Mouse (Mus musculus) intestine, postnatal 0 days (tissue): ENCODE measurements around the gene Cyp2e1. TPM values are rescaled to one million over a fixed set of nuclear protein-coding genes. Genes with fewer than 3 reads are reported as not detected.

ENCODE experiments used
- ATAC-seq: fragments of 200-750 bp; cut with Nextera tagmentation; 2 replicates; pipeline ENCODE4 v1.8.0; 2017; ENCODE audit warnings: mild to moderate bottlenecking, moderate TSS enrichment, moderate library complexity
- H3K27ac ChIP-seq: fragments of 300-500 bp; sonication (generic); 2 replicates; pipeline ENCODE4 v1.5.1; 2014; ENCODE audit warnings: mild to moderate bottlenecking, low read depth, low read length, moderate library complexity
- H3K27me3 ChIP-seq: fragments of 300-500 bp; sonication (generic); replicated peaks from 2 replicates; pipeline ENCODE4 v1.6.1; 2014; ENCODE audit warnings: low read length, mixed read lengths; ENCODE audit not compliant: control insufficient read depth, insufficient read depth
- H3K36me3 ChIP-seq: fragments of 300-500 bp; sonication (generic); 2 replicates; pipeline ENCODE4 v1.6.1; 2014; ENCODE audit warnings: mild to moderate bottlenecking, moderate library complexity; ENCODE audit not compliant: control insufficient read depth, insufficient read depth
- H3K4me1 ChIP-seq: fragments of 300-500 bp; sonication (generic); replicated peaks from 2 replicates; pipeline ENCODE4 v1.6.1; 2014; ENCODE audit warnings: antibody characterized with exemption, low read length, mixed read lengths; ENCODE audit not compliant: control insufficient read depth, insufficient read depth
- H3K4me2 ChIP-seq: fragments of 300-500 bp; sonication (generic); replicated peaks from 2 replicates; pipeline ENCODE4 v1.6.1; 2014; ENCODE audit warnings: low read depth, mild to moderate bottlenecking, moderate library complexity
- H3K4me3 ChIP-seq: fragments of 300-500 bp; sonication (generic); 2 replicates; pipeline ENCODE4 v1.5.1; 2014; ENCODE audit warnings: low read depth, low read length
- H3K9ac ChIP-seq: fragments of 300-500 bp; sonication (generic); 2 replicates; pipeline ENCODE4 v1.6.1; 2014; ENCODE audit warnings: mild to moderate bottlenecking, low read depth, low read length
- H3K9me3 ChIP-seq: fragments of 300-500 bp; sonication (generic); 2 replicates; pipeline ENCODE4 v1.6.1; 2016; ENCODE audit warnings: mixed run types; ENCODE audit not compliant: control insufficient read depth
- CTCF ChIP-seq: sonication (generic); IDR thresholded peaks from 2 replicates; pipeline ENCODE4 v1.5.1; 2016; ENCODE audit warnings: low read depth, mild to moderate bottlenecking, control low read depth, antibody characterized with exemption, moderate library complexity
- WGBS: fragments of 180-500 bp; shearing (Covaris S2); extraction: QIAGEN DNeasy Blood & Tissue Kit; methylation state at CpG from one replicate; pipeline ENCODE4 v1.1.7; 2014; 5-methylcytosine and 5-hydroxymethylcytosine counted together
- polyA plus RNA-seq: library from polyadenylated mRNA; unstranded; fragments of >200 nt; fragmentation: Nextera tagmentation; extraction: Ambion mirVana; gene quantifications from 2 replicates; pipeline ENCODE4 v1.2.1, GENCODE M21; 2015

The Cyp2e1 gene
- polyA plus RNA-seq, 1 experiment from 2014 or later: not detected

- Histone ChIP-seq H3K4me2 (no peak overlapping the region), H3K9me3 (no peaks in the 10 kb centered on the region), H3K27ac (no peak overlapping the region), H3K9ac (no peak overlapping the region), H3K36me3 (no peaks in the 10 kb centered on the region), H3K4me3 (no peak overlapping the region), H3K27me3 (no peaks in the 10 kb centered on the region), H3K4me1 (no peaks in the 10 kb centered on the region)
- no peak for ATAC-seq
- WGBS: 67% methylated on average over 12 of the region's 12 CpGs
- TF ChIP-seq CTCF: peak; percentile 20; the same call in 1 of the 2 replicates
Measured at GRCm38 (mm10) chr7:140765888-140766739, 2.6 kb downstream of the Cyp2e1 start.

- Histone ChIP-seq H3K9me3 (no peaks in the 10 kb centered on the region), H3K4me1 (no peaks in the 10 kb centered on the region), H3K9ac (no peak overlapping the region), H3K4me3 (no peak overlapping the region), H3K27me3 (no peaks in the 10 kb centered on the region), H3K36me3 (no peaks in the 10 kb centered on the region), H3K27ac (no peak overlapping the region), H3K4me2 (no peak overlapping the region)
- WGBS: 88% methylated on average over 4 of the region's 4 CpGs
- ATAC-seq: no peak
- no peak for TF ChIP-seq CTCF
Measured at GRCm38 (mm10) chr7:140780548-140780947, 17.0 kb downstream of the Cyp2e1 start.

GRCm38 (mm10) chr7:140787406-140788052, 24.0 kb downstream of the Cyp2e1 start, which contains the start of gene Syce1:
Gene Syce1 (minus strand): TSS chr7:140787852.
- 77% methylated on average over 33 of the region's 33 CpGs for WGBS
- no peak for TF ChIP-seq CTCF
- Histone ChIP-seq H3K27me3 (no peaks in the 10 kb centered on the region), H3K4me1 (no peaks in the 10 kb centered on the region), H3K36me3 (no peaks in the 10 kb centered on the region), H3K4me3 (no peak within 1 kb of the TSS), H3K9ac (no peak within 1 kb of the TSS), H3K4me2 (no peak within 1 kb of the TSS), H3K27ac (no peak within 1 kb of the TSS), H3K9me3 (no peaks in the 10 kb centered on the region)
- no peak for ATAC-seq

- 85% methylated on average over 7 of the region's 7 CpGs for WGBS
- no peak for TF ChIP-seq CTCF
Measured at GRCm38 (mm10) chr7:140788053-140788435, 24.5 kb downstream of the Cyp2e1 start.

GRCm38 (mm10) chr7:140793541-140793940, 30.0 kb downstream of the Cyp2e1 start:
- no peak for ATAC-seq
- H3K4me1 ChIP-seq: no peaks in the 10 kb centered on the region
- H3K9ac ChIP-seq: no peak overlapping the region
- WGBS: 47% methylated on average over 4 of the region's 4 CpGs
- H3K27ac ChIP-seq: no peak overlapping the region
- no peak overlapping the region for H3K4me2 ChIP-seq
- H3K4me3 ChIP-seq: no peak overlapping the region
- no peak for TF ChIP-seq CTCF
- H3K27me3 ChIP-seq: no peaks in the 10 kb centered on the region
- H3K9me3 ChIP-seq: no peaks in the 10 kb centered on the region
- H3K36me3 ChIP-seq: no peaks in the 10 kb centered on the region

More at GRCm38 (mm10) chr7:140788053-140788435, 24.5 kb downstream of the Cyp2e1 start:
- Histone ChIP-seq H3K9ac (no peak overlapping the region), H3K4me1 (no peaks in the 10 kb centered on the region), H3K9me3 (no peaks in the 10 kb centered on the region), H3K4me3 (no peak overlapping the region), H3K27ac (no peak overlapping the region), H3K4me2 (no peak overlapping the region), H3K27me3 (no peaks in the 10 kb centered on the region), H3K36me3 (no peaks in the 10 kb centered on the region)
- no peak for ATAC-seq

GRCm38 (mm10) chr7:140797619-140798018, 34.1 kb downstream of the Cyp2e1 start:
- no peak for ATAC-seq
- Histone ChIP-seq H3K27ac (no peak overlapping the region), H3K27me3 (no peaks in the 10 kb centered on the region), H3K4me1 (no peaks in the 10 kb centered on the region), H3K36me3 (no peaks in the 10 kb centered on the region), H3K4me3 (no peak overlapping the region), H3K9ac (no peak overlapping the region), H3K4me2 (no peak overlapping the region), H3K9me3 (no peaks in the 10 kb centered on the region)
- 78% methylated on average over 3 of the region's 3 CpGs for WGBS
- peak; percentile 43 for TF ChIP-seq CTCF
